Comparison of ENCODE assay signal across 8 mouse cellular contexts in genomic region chr1:156752020-156752724, GRCm38 (mm10). TPM values are rescaled to one million over a fixed set of nuclear protein-coding genes. Genes with fewer than 3 reads are reported as not detected.
DNase-seq lines count a peak whose midpoint lies in the region; ATAC-seq and TF ChIP-seq lines count a peak whose summit lies in the region.

No protein-coding gene starts in this region.

- TF ChIP-seq CTCF in brain, embryonic 14.5 days (IDR thresholded peaks at IDR 0.05; ENCODE audit: borderline replicate concordance, extremely low read depth, insufficient read depth, insufficient read length), result peak; percentile 88
- peak; percentile 92 for TF ChIP-seq CTCF in stomach, postnatal 0 days (IDR thresholded peaks at IDR 0.05; ENCODE audit: low read depth)

- no peak overlapping the region for H3K27ac ChIP-seq in heart, embryonic 16.5 days (ENCODE audit: low read length)
- H3K27ac ChIP-seq in liver, embryonic 16.5 days (ENCODE audit: low read length), result peak overlapping the region; percentile 38
- peak overlapping the region; percentile 73 for H3K27ac ChIP-seq in neural tube, embryonic 12.5 days
- H3K27ac ChIP-seq in stomach, postnatal 0 days (replicated peaks), result no peak overlapping the region

- peak overlapping the region; percentile 47 for H3K4me3 ChIP-seq in erythroblast, embryonic 14.5 days (replicated peaks)
- H3K4me3 ChIP-seq in heart, embryonic 16.5 days (ENCODE audit: low read length), result peak overlapping the region; percentile 40
- H3K4me3 ChIP-seq in liver, embryonic 16.5 days (ENCODE audit: low read depth, low read length), result peak overlapping the region; percentile 53
- H3K4me3 ChIP-seq in neural tube, embryonic 12.5 days, result no peak overlapping the region
- peak overlapping the region; percentile 18 for H3K4me3 ChIP-seq in stomach, postnatal 0 days (ENCODE audit: low read depth, low read length)

- DNase-seq in CD8-positive naive resting alpha-beta T cell, adult 2 months (ENCODE audit: low read depth in 2 of 2, low spot score in 2 of 2), result peak; percentile 67 to 74
- peak; percentile 92 for DNase-seq in brain, embryonic 14.5 days (ENCODE audit: low read depth)
- peak; percentile 80 for DNase-seq in kidney, postnatal 14 days
- DNase-seq in stomach, postnatal 0 days (ENCODE audit: low spot score), result peak; percentile 84

- peaks cover 52% of the 10 kb centered on the region for H3K4me1 ChIP-seq in erythroblast, embryonic 14.5 days (ENCODE audit: control insufficient read depth)
- H3K4me1 ChIP-seq in heart, embryonic 16.5 days (ENCODE audit: control insufficient read depth, insufficient read depth, low read length), result peaks cover 22% of the 10 kb centered on the region
- peaks cover 46% of the 10 kb centered on the region for H3K4me1 ChIP-seq in liver, embryonic 16.5 days (ENCODE audit: control insufficient read depth, low read depth, low read length)
- peaks cover 45% of the 10 kb centered on the region for H3K4me1 ChIP-seq in neural tube, embryonic 12.5 days
- H3K4me1 ChIP-seq in stomach, postnatal 0 days (replicated peaks; ENCODE audit: control insufficient read depth, insufficient read depth), result no peaks in the 10 kb centered on the region; the same call in none of the 2 replicates

- ATAC-seq in heart, embryonic 16.5 days (replicated peaks; ENCODE audit: extremely low read depth, insufficient read depth, low FRiP score), result peak; percentile 74
- ATAC-seq in liver, embryonic 16.5 days (ENCODE audit: low read depth), result peak; percentile 63
- peak; percentile 83 for ATAC-seq in neural tube, embryonic 12.5 days (ENCODE audit: low FRiP score, low read depth)
- ATAC-seq in stomach, postnatal 0 days (ENCODE audit: low FRiP score, low TSS enrichment), result peak; percentile 76; the same call in 1 of the 2 replicates

- peaks cover 3% of the 10 kb centered on the region for H3K27me3 ChIP-seq in erythroblast, embryonic 14.5 days (ENCODE audit: control insufficient read depth)
- H3K27me3 ChIP-seq in heart, embryonic 16.5 days (ENCODE audit: control insufficient read depth, insufficient read depth, low read length), result no peaks in the 10 kb centered on the region
- H3K27me3 ChIP-seq in liver, embryonic 16.5 days (ENCODE audit: control insufficient read depth, insufficient read depth, low read depth, low read length), result no peaks in the 10 kb centered on the region
- 0 out of 2 replicates have a peak, but pooled peaks cover 3% of the 10 kb centered on the region for H3K27me3 ChIP-seq in neural tube, embryonic 12.5 days (replicated peaks)
- H3K27me3 ChIP-seq in stomach, postnatal 0 days (ENCODE audit: control insufficient read depth, insufficient read depth, low read length), result no peaks in the 10 kb centered on the region

- H3K36me3 ChIP-seq in erythroblast, embryonic 14.5 days (ENCODE audit: control insufficient read depth), result peaks cover 5% of the 10 kb centered on the region; the same call in 1 of the 2 replicates
- H3K36me3 ChIP-seq in heart, embryonic 16.5 days (ENCODE audit: control insufficient read depth, insufficient read depth), result no peaks in the 10 kb centered on the region
- no peaks in the 10 kb centered on the region for H3K36me3 ChIP-seq in liver, embryonic 16.5 days (ENCODE audit: control insufficient read depth, insufficient read depth)
- H3K36me3 ChIP-seq in neural tube, embryonic 12.5 days, result no peaks in the 10 kb centered on the region
- no peaks in the 10 kb centered on the region for H3K36me3 ChIP-seq in stomach, postnatal 0 days (ENCODE audit: control insufficient read depth, insufficient read depth, low read length)

- peak overlapping the region; percentile 61 for H3K4me2 ChIP-seq in heart, embryonic 16.5 days (ENCODE audit: low read depth, low read length)
- peak overlapping the region; percentile 76 for H3K4me2 ChIP-seq in liver, embryonic 16.5 days (ENCODE audit: low read depth, low read length)
- peak overlapping the region; percentile 48 for H3K4me2 ChIP-seq in neural tube, embryonic 12.5 days (replicated peaks)
- peak overlapping the region; percentile 52 for H3K4me2 ChIP-seq in stomach, postnatal 0 days (replicated peaks; ENCODE audit: low read depth)

- no peak for TF ChIP-seq EP300 in stomach, postnatal 0 days (optimal IDR thresholded peaks at IDR 0.05)

- WGBS in heart, embryonic 16.5 days, result 21% methylated on average over 21 of the region's 21 CpGs
- 10% methylated on average over 21 of the region's 21 CpGs for WGBS in liver, embryonic 16.5 days (ENCODE audit: insufficient replicate concordance)
- WGBS in neural tube, embryonic 12.5 days, result under 1% methylated on average over 21 of the region's 21 CpGs
- WGBS in stomach, postnatal 0 days, result 15% methylated on average over 21 of the region's 21 CpGs

- no peak for TF ChIP-seq POLR2A in brain, embryonic 14.5 days (IDR thresholded peaks at IDR 0.05; ENCODE audit: borderline replicate concordance, extremely low read depth, insufficient read depth, insufficient read length, poor library complexity, severe bottlenecking)

- H3K9me3 ChIP-seq in erythroblast, embryonic 14.5 days (ENCODE audit: control insufficient read depth, low read length), result no peaks in the 10 kb centered on the region
- no peaks in the 10 kb centered on the region for H3K9me3 ChIP-seq in heart, embryonic 16.5 days (replicated peaks; ENCODE audit: control insufficient read depth, low read length)
- no peaks in the 10 kb centered on the region for H3K9me3 ChIP-seq in liver, embryonic 16.5 days (replicated peaks; ENCODE audit: control insufficient read depth, low read length)
- no peaks in the 10 kb centered on the region for H3K9me3 ChIP-seq in neural tube, embryonic 12.5 days
- H3K9me3 ChIP-seq in stomach, postnatal 0 days (ENCODE audit: control insufficient read depth, low read length), result no peaks in the 10 kb centered on the region

- H3K9ac ChIP-seq in heart, embryonic 16.5 days (ENCODE audit: low read length), result peak overlapping the region; percentile 61
- H3K9ac ChIP-seq in liver, embryonic 16.5 days (ENCODE audit: low read depth, low read length), result peak overlapping the region; percentile 46
- H3K9ac ChIP-seq in neural tube, embryonic 12.5 days, result peak overlapping the region; percentile 5; the same call in 1 of the 2 replicates
- peak overlapping the region; percentile 35 for H3K9ac ChIP-seq in stomach, postnatal 0 days (ENCODE audit: low read length)

RNA-seq across cellular contexts. Expression of gene Fam20b, which starts 33.3 kb away (rescaled TPM):
- 31.1 and 44.4 TPM in 2 replicates for polyA plus RNA-seq in brain, embryonic 14.5 days (2012; rRNA removed)
- 0.55 and 0.60 TPM in 2 replicates for polyA plus RNA-seq in erythroblast, embryonic 14.5 days (2012)
- polyA plus RNA-seq in heart, embryonic 16.5 days (2015; fragmentation: Nextera tagmentation; extraction: Ambion mirVana), result 23.1 and 25.3 TPM in 2 replicates
- 7.2 and 8.0 TPM in 2 replicates for polyA plus RNA-seq in liver, embryonic 16.5 days (2015; fragmentation: Nextera tagmentation; extraction: Ambion mirVana)
- polyA plus RNA-seq in neural tube, embryonic 12.5 days (2016; fragmentation: Nextera tagmentation; extraction: Ambion mirVana), result 26.8 and 28.6 TPM in 2 replicates
- 24.7 and 28.0 TPM in 2 replicates for polyA plus RNA-seq in stomach, postnatal 0 days (2015; fragmentation: Nextera tagmentation; extraction: Ambion mirVana)

Comparison
In these comparisons a context has a peak if more than half of its experiments do, and no peak if none do; other contexts are left out.
1. H3K27ac ChIP-seq: peak in liver, embryonic 16.5 days (single experiment) and neural tube, embryonic 12.5 days (single experiment); none in heart, embryonic 16.5 days (single experiment) and stomach, postnatal 0 days (single experiment).
2. H3K9ac ChIP-seq: peak in every context shown above with its lines; median percentile 61 in heart, embryonic 16.5 days; 46 in liver, embryonic 16.5 days; 35 in stomach, postnatal 0 days; 5 in neural tube, embryonic 12.5 days.
3. Peak in every context shown above with its lines, with median percentiles within 50 percentile points of each other: DNase-seq, ATAC-seq and H3K4me2 ChIP-seq.